Mouse (Mus musculus) G1E (cell line): ENCODE measurements around the gene Jhy. TPM values are rescaled to one million over a fixed set of nuclear protein-coding genes. Genes with fewer than 3 reads are reported as not detected.

Experiments
- ATAC-seq: 2 replicates; pipeline ENCODE4 v1.8.0; 2016; ENCODE audit warnings: mild to moderate bottlenecking; ENCODE audit not compliant: insufficient number of reproducible peaks, poor library complexity, low FRiP score, severe bottlenecking; ENCODE audit errors: extremely low read depth
- DNase-seq: peaks from one replicate; pipeline ENCODE4 v3.0.0; 2012; ENCODE audit warnings: low spot score
- H3K27me3 ChIP-seq: 2 replicates; pipeline ENCODE4 v1.6.1; 2012; ENCODE audit warnings: mild to moderate bottlenecking, low read length, inconsistent platforms; ENCODE audit not compliant: insufficient read depth
- H3K36me3 ChIP-seq: replicated peaks from 2 replicates; pipeline ENCODE3; 2012; ENCODE audit warnings: mild to moderate bottlenecking, inconsistent platforms
- H3K4me1 ChIP-seq: 2 replicates; pipeline ENCODE4 v1.6.1; 2012; ENCODE audit warnings: low read depth, low read length, inconsistent platforms, mixed read lengths; ENCODE audit not compliant: insufficient read depth
- H3K4me3 ChIP-seq: 2 replicates; pipeline ENCODE4 v1.5.1; 2012; ENCODE audit warnings: low read depth, mild to moderate bottlenecking, inconsistent platforms, low read length, moderate library complexity, mixed read lengths
- H3K9me3 ChIP-seq: replicated peaks from 2 replicates; pipeline ENCODE4 v1.6.1; 2012; ENCODE audit warnings: inconsistent platforms
- CTCF ChIP-seq: IDR thresholded peaks from 2 replicates; pipeline ENCODE4 v1.5.1; 2012; ENCODE audit warnings: low read depth, low read length, inconsistent platforms, mixed read lengths
- GATA1 ChIP-seq: IDR thresholded peaks from 2 replicates; pipeline ENCODE4 v1.6.1; 2012; ENCODE audit warnings: borderline replicate concordance, low read length, inconsistent platforms, mixed read lengths
- GATA2 ChIP-seq: IDR thresholded peaks from 2 replicates; pipeline ENCODE4 v1.6.1; 2012; ENCODE audit warnings: low read depth, low read length, inconsistent platforms, borderline replicate concordance
- POLR2AphosphoS5 ChIP-seq: IDR thresholded peaks from 2 replicates; pipeline ENCODE4 v1.6.1; 2012; ENCODE audit warnings: low read depth, low read length, inconsistent platforms; ENCODE audit not compliant: insufficient replicate concordance
- TAL1 ChIP-seq: conservative IDR thresholded peaks from 2 replicates; pipeline ENCODE4 v1.6.1; 2012; ENCODE audit warnings: low read depth, low read length, inconsistent platforms, mixed read lengths
- polyA plus RNA-seq: library from polyadenylated mRNA; stranded (reverse); fragments of >175 nt; gene quantifications from 2 replicates; pipeline ENCODE4 v1.2.3, GENCODE M21; 2012
- total RNA-seq, 2 experiments: library from RNA; stranded (forward) in 1 of 2; stranded (reverse) in 1 of 2; fragments of 200-1000 nt in 1 of 2; fragments of >200 nt in 1 of 2; fragmentation: Nextera tagmentation in 1 of 2; gene quantifications; 2 replicates each; pipeline ENCODE4 v1.2.3; 2014 to 2017

The Jhy gene
- total and polyA plus RNA-seq, 3 experiments, result 0.44 TPM; not detected in 2

DNA sequence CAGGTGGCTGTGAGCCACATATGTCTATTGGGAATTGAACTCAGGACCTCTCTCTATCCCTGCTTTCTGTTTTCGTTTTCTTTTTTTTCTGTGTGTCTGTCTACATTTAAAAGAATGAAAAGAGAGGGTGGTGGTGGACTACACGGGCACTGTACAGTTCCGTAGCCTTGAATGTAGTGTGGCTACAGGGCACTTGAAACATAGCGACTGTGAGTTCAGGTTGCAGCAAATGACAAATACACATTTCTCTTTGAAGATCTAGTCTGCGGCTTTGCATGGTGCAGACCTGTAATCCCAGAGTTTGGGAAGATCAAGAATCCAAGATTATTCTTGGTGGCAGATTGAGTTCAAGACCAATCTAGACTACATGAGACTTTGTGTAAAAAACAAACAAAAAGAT is 93.6 kb downstream of the Jhy start:
- Histone ChIP-seq H3K4me3 (no peak overlapping the region), H3K9me3 (no peaks in the 10 kb centered on the region), H3K4me1 (no peaks in the 10 kb centered on the region), H3K27me3 (peaks cover 3% of the 10 kb centered on the region; the same call in 1 of the 2 replicates), H3K36me3 (no peaks in the 10 kb centered on the region)
- TF ChIP-seq CTCF (no peak), POLR2AphosphoS5 (no peak), GATA1 (no peak), TAL1 (no peak), GATA2 (no peak)
- DNase-seq, result no peak
- no peak for ATAC-seq

- H3K36me3 ChIP-seq, result no peaks in the 10 kb centered on the region
- no peak for ATAC-seq
- DNase-seq, result no peak
- no peaks in the 10 kb centered on the region for H3K4me1 ChIP-seq
- TF ChIP-seq GATA1 (no peak), POLR2AphosphoS5 (no peak), CTCF (no peak), GATA2 (no peak), TAL1 (no peak)
- H3K9me3 ChIP-seq, result no peaks in the 10 kb centered on the region
- H3K27me3 ChIP-seq, result peaks cover 2% of the 10 kb centered on the region; the same call in 1 of the 2 replicates
- H3K4me3 ChIP-seq, result no peak overlapping the region
Measured at GRCm38 (mm10) chr9:40859196-40859595, 104.7 kb downstream of the Jhy start.

DNA sequence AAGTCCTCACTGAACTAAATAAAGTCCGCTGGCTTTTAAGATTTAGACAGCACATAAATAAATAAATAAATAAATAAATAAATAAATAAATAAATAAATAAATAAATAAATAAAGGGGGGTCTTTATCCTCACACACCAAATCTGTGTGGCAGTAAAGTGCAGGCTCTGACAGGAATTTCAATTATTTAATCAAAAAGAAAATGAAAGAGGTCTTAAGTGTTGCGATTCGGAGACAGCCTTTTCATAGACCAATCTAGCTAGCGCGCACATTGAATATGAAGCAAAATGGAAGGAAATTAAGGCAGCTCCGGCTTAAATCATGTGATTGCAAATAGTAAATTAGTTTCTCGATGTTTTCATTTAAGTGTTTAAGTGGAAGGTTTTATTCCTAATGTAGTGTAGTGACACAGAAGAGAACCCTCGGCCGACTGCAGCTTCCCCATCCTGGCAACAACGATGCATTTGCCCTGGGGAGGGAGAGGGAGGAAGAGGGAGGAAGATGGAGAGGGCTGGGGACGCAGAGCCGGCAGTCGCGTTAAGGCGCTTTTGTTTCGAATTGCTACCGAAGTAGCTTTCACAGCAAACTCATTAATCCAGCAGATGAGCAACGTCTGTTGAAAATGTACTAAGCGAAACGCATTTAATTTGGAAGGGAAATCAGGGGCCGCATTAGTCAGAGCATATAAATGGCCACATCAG is 105.3 kb downstream of the Jhy start:
- Histone ChIP-seq H3K4me3 (no peak overlapping the region), H3K9me3 (no peaks in the 10 kb centered on the region), H3K4me1 (no peaks in the 10 kb centered on the region), H3K27me3 (peaks cover 2% of the 10 kb centered on the region; the same call in 1 of the 2 replicates), H3K36me3 (no peaks in the 10 kb centered on the region)
- DNase-seq, result no peak
- TF ChIP-seq POLR2AphosphoS5 (no peak), CTCF (no peak), GATA1 (no peak), TAL1 (no peak), GATA2 (no peak)
- ATAC-seq, result no peak

GRCm38 (mm10) chr9:40851515-40851914 is 112.4 kb downstream of the Jhy start:
- TF ChIP-seq GATA2, result no peak
- TF ChIP-seq POLR2AphosphoS5, result no peak
- TF ChIP-seq CTCF, result no peak
- no peak for TF ChIP-seq GATA1
- TF ChIP-seq TAL1, result no peak
- DNase-seq (no peak), ATAC-seq (no peak)
- Histone ChIP-seq H3K36me3 (no peaks in the 10 kb centered on the region), H3K9me3 (no peaks in the 10 kb centered on the region), H3K27me3 (peaks cover 2% of the 10 kb centered on the region; the same call in 1 of the 2 replicates), H3K4me1 (no peaks in the 10 kb centered on the region), H3K4me3 (no peak overlapping the region)

Other genes starting within 250 kb of the Jhy start
- gene Hspa8, start 163.1 kb downstream of the Jhy start, total RNA-seq (2014; fragmentation: Nextera tagmentation), result 1,343 and 1,357 TPM in 2 replicates
- 3,642 and 4,293 TPM in 2 replicates for gene Hspa8, start 163.1 kb downstream of the Jhy start, total RNA-seq (2017)
- 380 and 483 TPM in 2 replicates for gene Hspa8, start 163.1 kb downstream of the Jhy start, polyA plus RNA-seq
- not detected in 2 replicates for gene Bsx, start 90.0 kb downstream of the Jhy start, total RNA-seq (2014; fragmentation: Nextera tagmentation)
- not detected in 2 replicates for gene Bsx, start 90.0 kb downstream of the Jhy start, total RNA-seq (2017)
- not detected in 2 replicates for gene Bsx, start 90.0 kb downstream of the Jhy start, polyA plus RNA-seq
- gene Crtam, start 40.5 kb upstream of the Jhy start, total RNA-seq (2014; fragmentation: Nextera tagmentation), result not detected in 2 replicates
- gene Crtam, start 40.5 kb upstream of the Jhy start, total RNA-seq (2017), result 0.05 and 0.06 TPM in 2 replicates
- not detected in 2 replicates for gene Crtam, start 40.5 kb upstream of the Jhy start, polyA plus RNA-seq
- 30.9 and 33.0 TPM in 2 replicates for gene Ubash3b, start 197.6 kb upstream of the Jhy start, total RNA-seq (2014; fragmentation: Nextera tagmentation)
- gene Ubash3b, start 197.6 kb upstream of the Jhy start, total RNA-seq (2017), result 20.9 TPM in 2 replicates
- 14.2 and 16.4 TPM in 2 replicates for gene Ubash3b, start 197.6 kb upstream of the Jhy start, polyA plus RNA-seq